Mouse (Mus musculus) c-Kit-positive CD71-positive TER-119-negative erythroid progenitor cells, embryonic 14.5 days (primary cell): ENCODE results near the gene Rpl18.
A peak's percentile ranks its signal among the peaks of the same experiment; 100 is the strongest.

ENCODE experiments used
- DNase-seq: peaks from one replicate; pipeline ENCODE4 v3.0.0-alpha.2; 2013; ENCODE audit warnings: low read depth

Rpl18 gene

DNA sequence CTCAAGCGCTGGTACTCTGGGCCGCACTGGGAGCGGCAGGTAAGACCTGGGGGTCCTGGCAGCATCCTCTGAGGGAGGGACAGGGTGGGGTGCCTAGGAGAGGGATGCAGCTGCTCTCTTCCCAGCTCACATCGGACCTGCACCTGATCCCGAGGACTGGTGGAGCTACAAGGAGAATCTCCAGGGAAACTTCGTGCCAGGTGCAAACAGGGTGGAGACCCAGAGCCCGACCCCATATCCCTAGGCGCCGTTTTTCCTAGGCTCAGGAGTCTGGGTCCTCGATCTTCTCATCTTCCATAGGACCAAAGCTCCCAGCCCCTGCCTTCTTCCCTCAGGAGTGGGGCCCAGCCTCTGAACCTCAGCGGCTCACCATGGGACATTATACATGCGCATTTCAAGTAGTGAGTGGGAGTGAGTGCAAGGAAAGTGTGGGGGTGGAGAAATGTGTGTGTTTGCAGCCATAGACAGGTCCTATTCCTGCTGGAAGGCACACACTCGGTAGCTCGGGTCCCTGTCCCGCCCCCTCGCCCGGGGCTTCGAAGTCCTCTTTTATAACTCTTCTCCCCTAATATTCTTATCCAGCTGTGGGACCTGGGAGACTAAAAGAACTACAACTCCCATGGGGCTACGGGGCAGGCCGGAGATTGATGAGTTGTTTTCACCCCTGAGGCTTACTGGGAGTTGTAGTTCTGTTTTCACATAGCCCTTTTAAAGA lies 14.8 kb upstream of the Rpl18 start:
- no peak for DNase-seq

- no peak for DNase-seq
These were observed 14.2 kb upstream of the Rpl18 start for GRCm38 (mm10) chr7:45701072-45701471.

DNA sequence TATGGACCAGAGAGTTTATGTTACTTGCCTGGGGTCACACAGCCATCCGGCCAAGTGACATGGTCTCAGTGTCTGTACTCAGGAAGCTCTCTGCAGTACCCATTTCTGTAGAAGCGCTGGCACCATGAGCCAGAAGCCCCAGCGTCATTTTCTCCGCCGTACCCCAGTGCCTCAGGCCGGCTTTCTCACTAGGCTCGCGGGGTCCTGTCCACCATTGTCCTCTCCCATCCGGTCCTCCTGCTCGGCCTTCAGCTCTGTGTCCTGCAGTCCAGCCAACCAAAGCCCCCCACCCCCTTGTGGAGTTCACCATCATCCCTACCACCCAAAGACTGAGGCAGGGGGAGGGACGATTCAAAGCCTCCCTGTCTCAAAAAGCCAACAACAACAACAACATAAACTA lies 13.7 kb upstream of the Rpl18 start:
- DNase-seq, result no peak

- no peak for DNase-seq
These were observed 12.9 kb upstream of the Rpl18 start for GRCm38 (mm10) chr7:45702316-45702715.

DNA sequence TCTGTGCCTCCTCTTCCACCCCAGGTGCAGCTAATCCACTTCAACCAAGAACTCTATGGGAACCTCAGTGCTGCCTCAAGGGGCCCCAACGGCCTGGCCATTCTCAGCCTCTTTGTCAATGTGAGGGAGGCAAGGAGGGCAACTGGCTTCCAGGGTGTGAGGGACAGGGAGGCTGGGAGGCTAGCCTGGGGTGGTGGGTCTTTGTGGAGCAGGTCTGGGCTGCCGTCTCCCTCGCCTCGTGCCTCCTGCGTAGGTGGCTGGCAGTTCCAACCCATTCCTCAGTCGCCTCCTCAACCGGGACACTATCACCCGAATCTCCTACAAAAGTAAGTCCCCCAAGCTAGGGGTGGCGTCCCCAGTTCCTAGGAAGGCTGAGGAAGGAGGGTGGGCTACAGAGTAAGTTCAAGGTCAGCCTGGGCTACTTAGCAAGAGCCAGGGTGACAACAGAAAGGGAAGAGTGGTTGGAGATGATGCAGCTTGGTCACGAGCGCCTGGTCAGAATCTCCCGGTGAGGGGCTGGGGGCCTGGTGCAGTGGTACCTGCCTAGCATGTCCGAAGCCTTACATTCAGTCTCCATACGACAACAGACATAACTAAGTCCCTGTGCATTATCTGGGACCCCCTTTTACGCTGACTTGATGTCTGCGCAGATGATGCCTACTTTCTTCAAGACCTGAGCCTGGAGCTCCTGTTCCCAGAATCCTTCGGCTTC lies 12.3 kb upstream of the Rpl18 start:
- DNase-seq, result no peak

GRCm38 (mm10) chr7:45703521-45704033 lies 11.7 kb upstream of the Rpl18 start:
- DNase-seq, result no peak

- peak; percentile 80 for DNase-seq
These were observed 11.2 kb upstream of the Rpl18 start for GRCm38 (mm10) chr7:45704046-45704559.

- DNase-seq, result peak; percentile 96
These were observed 10.4 kb upstream of the Rpl18 start, which contains the start of gene Dbp for GRCm38 (mm10) chr7:45704730-45705442. Dbp (plus strand) TSS chr7:45705088.

DNA sequence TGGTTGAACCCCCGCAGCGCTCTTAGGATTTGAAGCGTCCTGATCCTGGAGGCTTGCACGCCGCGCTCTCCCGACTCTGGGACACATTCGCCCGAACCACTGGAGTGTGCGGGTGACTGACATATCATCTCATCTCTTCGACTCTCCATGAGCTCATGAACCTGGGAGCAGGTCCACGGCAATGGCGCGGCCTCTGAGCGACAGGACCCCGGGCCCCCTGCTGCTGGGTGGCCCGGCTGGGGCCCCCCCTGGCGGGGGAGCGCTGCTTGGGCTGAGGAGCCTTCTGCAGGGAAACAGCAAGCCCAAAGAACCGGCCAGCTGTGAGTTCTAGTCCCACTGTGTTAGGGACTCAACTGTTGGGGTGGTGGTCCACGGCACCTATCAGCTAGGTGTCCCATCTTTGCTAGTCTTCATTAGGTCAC lies 9.8 kb upstream of the Rpl18 start:
- no peak for DNase-seq

DNA sequence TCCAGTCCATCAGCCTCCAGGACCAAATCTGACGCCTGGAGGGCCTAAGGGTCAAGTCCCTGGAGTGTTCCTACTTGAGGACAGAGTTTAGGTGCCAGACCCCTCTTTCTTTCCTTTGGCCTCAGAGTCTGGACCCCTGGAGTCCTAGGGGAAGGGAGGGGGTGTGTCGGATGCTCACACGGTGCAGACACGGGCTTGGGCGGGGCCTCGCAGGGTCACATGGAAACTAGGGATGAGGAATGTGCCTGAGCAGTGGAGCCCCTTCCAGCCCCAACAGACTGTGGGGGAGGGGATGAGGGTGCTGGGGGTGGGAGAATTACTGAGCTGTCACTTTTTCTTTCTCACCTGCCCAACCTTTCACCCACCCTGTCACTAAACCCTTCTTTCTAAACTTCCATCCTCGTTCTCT lies 9.4 kb upstream of the Rpl18 start:
- DNase-seq, result no peak

DNA sequence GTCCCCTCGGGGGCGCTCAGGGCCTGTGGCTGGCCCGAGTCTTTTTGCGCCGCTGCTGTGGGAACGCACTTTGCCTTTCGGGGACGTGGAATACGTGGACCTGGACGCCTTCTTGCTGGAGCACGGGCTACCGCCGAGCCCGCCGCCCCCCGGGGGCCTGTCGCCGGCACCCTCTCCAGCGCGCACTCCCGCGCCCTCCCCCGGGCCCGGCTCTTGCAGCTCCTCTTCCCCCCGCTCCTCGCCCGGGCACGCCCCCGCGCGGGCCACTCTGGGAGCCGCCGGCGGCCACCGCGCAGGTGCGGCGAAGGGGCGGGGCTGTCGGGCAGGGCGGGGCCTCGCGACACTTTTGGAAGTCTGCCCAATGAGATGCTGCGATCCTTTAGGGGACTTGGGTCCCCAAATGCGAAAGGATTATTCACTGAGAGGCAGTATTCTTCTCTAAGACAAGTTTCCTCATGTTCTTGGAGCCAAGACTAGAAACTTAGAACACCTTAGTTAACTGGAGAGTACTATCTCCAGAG lies 8.5 kb upstream of the Rpl18 start:
- DNase-seq, result peak; percentile 74

DNA sequence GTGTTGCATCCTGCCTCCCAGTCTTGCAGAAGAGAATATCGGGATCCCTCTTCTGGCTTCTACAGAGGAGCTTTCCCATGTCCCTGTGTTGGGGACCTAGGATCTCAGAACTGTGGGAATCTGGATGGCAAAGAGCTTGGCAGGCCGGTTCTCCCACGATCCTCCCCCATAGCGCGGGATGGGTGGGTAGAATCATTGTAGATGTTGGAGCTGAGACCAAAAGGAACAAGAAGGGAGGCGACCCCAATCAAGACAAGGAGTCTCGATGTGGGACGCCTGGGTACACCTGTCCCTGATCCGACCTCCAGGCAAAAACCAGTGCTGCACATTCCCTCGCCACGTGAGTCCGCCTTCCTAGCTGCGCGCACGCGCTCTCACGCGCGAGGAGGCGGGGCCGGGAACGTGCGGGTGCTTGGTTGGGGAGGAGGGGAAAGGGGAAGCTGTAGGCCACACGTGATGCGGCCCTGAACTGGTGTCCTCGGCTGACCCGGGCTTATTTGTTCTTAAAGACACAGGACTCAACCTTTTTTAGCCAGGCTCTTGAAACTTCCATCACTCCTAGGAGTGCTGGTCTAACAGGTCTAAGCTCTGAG lies 7.8 kb upstream of the Rpl18 start:
- peak; percentile 79 for DNase-seq

- no peak for DNase-seq
These were observed 7.0 kb upstream of the Rpl18 start for GRCm38 (mm10) chr7:45708221-45708761.

GRCm38 (mm10) chr7:45709036-45709435 lies 6.2 kb upstream of the Rpl18 start:
- no peak for DNase-seq

- DNase-seq, result no peak
These were observed 5.4 kb upstream of the Rpl18 start for GRCm38 (mm10) chr7:45709677-45710355.

DNA sequence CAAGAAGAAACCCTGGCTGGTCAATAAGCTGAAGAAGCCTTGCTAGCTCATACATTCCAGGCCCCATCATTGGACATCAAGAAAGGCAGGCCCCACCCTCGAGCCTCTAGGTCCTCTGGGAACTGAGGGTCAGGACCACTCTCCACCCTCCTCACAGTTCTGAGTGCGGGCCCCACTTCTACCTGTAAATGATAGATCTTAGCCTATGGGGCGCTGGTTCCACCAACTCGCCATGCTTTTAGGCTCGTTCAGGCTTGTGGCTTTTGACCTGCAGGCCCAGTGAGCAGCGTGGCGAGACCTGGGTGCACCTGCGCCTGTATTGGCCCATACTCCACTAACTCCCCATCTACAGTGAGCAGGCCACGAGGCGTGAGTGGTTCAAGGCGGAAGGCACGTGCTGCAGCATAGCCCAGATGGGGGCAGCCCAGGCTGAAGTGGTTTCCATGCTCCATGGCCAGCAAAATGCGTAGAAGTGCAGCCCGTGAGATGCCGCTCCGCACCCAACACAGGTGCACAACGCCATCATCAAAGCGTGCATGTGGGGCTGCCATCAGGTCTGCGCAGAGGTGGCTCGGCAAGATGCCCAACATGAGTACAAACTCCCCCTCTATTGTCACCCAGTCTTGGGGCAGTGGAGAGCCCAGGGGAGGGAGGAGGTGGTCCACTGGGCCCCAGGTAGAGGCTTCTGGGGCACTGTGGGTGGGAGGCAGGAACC lies 4.6 kb upstream of the Rpl18 start:
- no peak for DNase-seq

DNA sequence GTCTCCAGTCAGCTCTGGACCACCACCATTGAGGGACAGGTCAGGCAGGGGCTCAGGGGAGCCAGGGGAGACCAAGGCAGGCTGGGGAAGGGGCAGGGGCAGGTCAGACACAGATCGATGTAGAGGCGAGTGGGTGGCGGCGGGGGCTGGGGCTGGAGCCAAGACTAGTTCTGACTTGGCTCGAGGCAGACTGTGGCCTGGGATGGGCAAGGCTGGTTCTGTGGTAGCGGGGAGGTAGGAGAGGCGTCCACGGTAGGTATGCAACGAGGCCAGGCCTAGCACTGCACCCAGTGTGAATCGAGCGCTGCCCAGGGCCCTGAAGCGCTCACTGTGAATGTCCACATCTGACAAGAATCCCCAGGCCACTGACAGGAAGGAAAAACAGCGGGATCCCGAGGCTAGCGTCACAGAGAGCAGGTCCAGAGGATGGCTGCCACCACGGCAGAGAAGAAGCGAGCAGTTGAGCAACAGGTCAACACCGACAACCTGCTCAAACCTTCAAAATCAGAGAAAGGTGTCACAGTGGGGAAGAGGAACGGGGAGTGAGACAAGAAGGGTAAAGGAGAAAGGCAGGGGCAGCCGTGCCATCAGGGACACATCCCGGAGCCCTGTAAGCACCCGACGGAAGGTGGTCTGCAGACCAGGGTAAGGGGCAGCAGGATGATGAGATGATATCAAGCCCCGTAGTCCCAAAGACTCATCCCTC lies 3.8 kb upstream of the Rpl18 start:
- no peak for DNase-seq

DNA sequence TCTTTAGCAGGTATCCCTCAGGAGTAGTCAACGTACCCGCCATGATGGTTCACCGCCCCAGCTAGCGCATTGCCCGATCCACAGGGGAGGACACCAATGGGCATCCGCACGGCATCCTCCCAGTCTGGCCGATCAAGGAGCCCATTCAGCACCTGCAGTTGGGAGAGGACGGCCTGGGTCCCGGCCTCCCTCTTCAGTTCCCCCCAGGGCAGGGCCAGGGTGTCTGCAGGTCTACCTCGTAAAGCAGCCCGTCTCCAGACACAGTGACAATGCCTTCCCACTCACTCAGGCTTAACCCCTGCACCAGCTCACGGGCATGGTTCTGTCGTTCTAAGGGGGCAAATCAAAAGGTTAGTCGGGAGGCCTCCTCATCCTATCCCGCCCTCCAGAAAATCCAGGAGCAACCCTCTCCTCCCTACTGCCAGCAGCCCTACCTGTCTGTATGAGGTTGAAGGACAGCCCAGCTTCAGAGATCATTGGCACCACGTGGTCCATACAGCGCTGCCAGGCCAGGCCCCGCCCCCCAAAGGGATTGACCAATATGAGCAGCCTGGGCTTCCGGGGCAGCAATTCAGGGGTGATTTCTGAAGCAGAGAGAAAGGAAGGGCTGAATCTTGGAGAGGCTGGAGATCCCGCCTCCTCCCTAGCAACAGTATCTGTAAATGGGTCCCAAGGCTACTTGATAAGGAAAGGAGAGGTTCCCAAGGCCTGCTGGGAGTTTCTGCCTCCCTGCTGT lies 3.1 kb upstream of the Rpl18 start:
- DNase-seq, result no peak

- no peak for DNase-seq
These were observed 1.9 kb upstream of the Rpl18 start for GRCm38 (mm10) chr7:45713396-45713795.
